Mouse (Mus musculus): ENCODE results near the gene Slc37a3. TPM values are rescaled to one million over a fixed set of nuclear protein-coding genes. Genes with fewer than 3 reads are reported as not detected.
A peak's percentile ranks its signal among the peaks of the same experiment; 100 is the strongest.

The Slc37a3 gene
- total RNA-seq, 1 experiment = 45.2 TPM

DNA sequence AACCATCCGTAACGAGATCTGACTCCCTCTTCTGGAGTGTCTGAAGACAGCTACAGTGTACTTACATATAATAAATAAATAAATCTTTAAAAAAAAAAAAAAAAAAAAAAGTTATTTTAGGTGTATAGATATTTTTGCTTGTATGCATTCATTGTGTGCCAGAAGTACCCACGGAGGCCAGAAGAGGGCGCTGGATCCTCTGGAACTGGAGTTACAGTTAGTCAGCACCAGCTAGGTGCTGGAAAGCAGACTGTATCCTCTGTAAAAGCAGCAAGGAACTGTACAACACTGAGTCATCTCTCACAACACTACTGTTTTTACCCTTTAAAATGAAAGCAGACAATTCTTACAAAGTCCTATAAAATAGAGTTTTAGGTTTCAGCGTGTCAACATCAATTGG, 38.3 kb upstream of the Slc37a3 start:
- DNase-seq (ENCODE audit: low read depth, low spot score) = peak; percentile 80
- Histone ChIP-seq H3K9ac (ENCODE audit: insufficient read depth, low read depth, low read length, poor library complexity, severe bottlenecking) (peak overlapping the region; percentile 26; the same call in 1 of the 2 replicates), H3K9me3 (ENCODE audit: control insufficient read depth, insufficient read depth, low read depth, low read length) (no peaks in the 10 kb centered on the region)

GRCm38 (mm10) chr6:39414106-39414505, 36.6 kb upstream of the Slc37a3 start:
- Histone ChIP-seq H3K9ac (ENCODE audit: insufficient read depth, low read depth, low read length, poor library complexity, severe bottlenecking) (peak overlapping the region; percentile 26; the same call in 1 of the 2 replicates), H3K36me3 (ENCODE audit: control insufficient read depth, insufficient read depth, low read length, poor library complexity, severe bottlenecking) (peaks cover 40% of the 10 kb centered on the region), H3K4me3 (ENCODE audit: insufficient read depth in 1 of 2, low read depth in 1 of 2, low read length in 2 of 2, poor library complexity in 1 of 2, severe bottlenecking in 1 of 2) (peak overlapping the region; percentile 9 to 61; a peak in 3 of 4 replicates), H3K27ac (ENCODE audit: insufficient read depth, low read depth, low read length, poor library complexity, severe bottlenecking) (peak overlapping the region; percentile 68; the same call in 1 of the 2 replicates), H3K4me1 (ENCODE audit: control insufficient read depth in 2 of 2, insufficient read depth in 2 of 2, low read length in 2 of 2, poor library complexity in 1 of 2) (peaks cover 7 to 9% of the 10 kb centered on the region in 2 experiments; a peak in 3 of 4 replicates), H3K9me3 (ENCODE audit: control insufficient read depth, insufficient read depth, low read depth, low read length) (no peaks in the 10 kb centered on the region)
- no peak for DNase-seq (ENCODE audit: low read depth, low spot score)
- TF ChIP-seq HCFC1 (IDR thresholded peaks at IDR 0.05; ENCODE audit: borderline replicate concordance, insufficient read depth, low read length) = no peak
- TF ChIP-seq ZNF384 (IDR thresholded peaks at IDR 0.05; ENCODE audit: low read depth, low read length) = no peak
- TF ChIP-seq CHD2 (IDR thresholded peaks at IDR 0.05; ENCODE audit: low read depth, low read length) = no peak
- TF ChIP-seq ZC3H11A (IDR thresholded peaks at IDR 0.05; ENCODE audit: borderline replicate concordance, low read depth, low read length) = no peak
- TF ChIP-seq MAFK (IDR thresholded peaks at IDR 0.05; ENCODE audit: insufficient read depth, low read depth, low read length) = no peak
- in situ Hi-C loops (cut with MboI; ENCODE audit: low sequenced_read_pairs in 2 of 2, unreplicated experiment in 2 of 2) = no loop called here

More for the DNA sequence above, 38.3 kb upstream of the Slc37a3 start:
- Histone ChIP-seq H3K4me3 (ENCODE audit: insufficient read depth in 1 of 2, low read depth in 1 of 2, low read length in 2 of 2, poor library complexity in 1 of 2, severe bottlenecking in 1 of 2) (peak overlapping the region; percentile 21 to 71), H3K36me3 (ENCODE audit: control insufficient read depth, insufficient read depth, low read length, poor library complexity, severe bottlenecking) (peaks cover 27% of the 10 kb centered on the region), H3K27ac (ENCODE audit: insufficient read depth, low read depth, low read length, poor library complexity, severe bottlenecking) (peak overlapping the region; percentile 71; the same call in 1 of the 2 replicates), H3K4me1 (ENCODE audit: control insufficient read depth in 2 of 2, insufficient read depth in 2 of 2, low read length in 2 of 2, poor library complexity in 1 of 2) (peaks cover 0 to 5% of the 10 kb centered on the region in 2 experiments; a peak in 2 of 4 replicates)
- TF ChIP-seq CHD2 (IDR thresholded peaks at IDR 0.05; ENCODE audit: low read depth, low read length) = 0 out of 2 replicates have a peak, but pooled peaks have one; percentile 22
- TF ChIP-seq ZC3H11A (IDR thresholded peaks at IDR 0.05; ENCODE audit: borderline replicate concordance, low read depth, low read length) = peak; percentile 53; the same call in 1 of the 2 replicates
- TF ChIP-seq ZNF384 (IDR thresholded peaks at IDR 0.05; ENCODE audit: low read depth, low read length) = peak; percentile 91
- TF ChIP-seq HCFC1 (IDR thresholded peaks at IDR 0.05; ENCODE audit: borderline replicate concordance, insufficient read depth, low read length) = no peak
- TF ChIP-seq MAFK (IDR thresholded peaks at IDR 0.05; ENCODE audit: insufficient read depth, low read depth, low read length) = peak; percentile 76
- in situ Hi-C loops (cut with MboI; ENCODE audit: low sequenced_read_pairs in 2 of 2, unreplicated experiment in 2 of 2) = no loop called here

GRCm38 (mm10) chr6:39406480-39406879, 29.0 kb upstream of the Slc37a3 start:
- H3K27ac ChIP-seq (ENCODE audit: insufficient read depth, low read depth, low read length, poor library complexity, severe bottlenecking) = no peak overlapping the region
- no peak for DNase-seq (ENCODE audit: low read depth, low spot score)
- in situ Hi-C loops (cut with MboI; ENCODE audit: low sequenced_read_pairs in 2 of 2, unreplicated experiment in 2 of 2) = no loop called here
- H3K9ac ChIP-seq (ENCODE audit: insufficient read depth, low read depth, low read length, poor library complexity, severe bottlenecking) = no peak overlapping the region
- TF ChIP-seq ZNF384 (IDR thresholded peaks at IDR 0.05; ENCODE audit: low read depth, low read length) (no peak), MAFK (IDR thresholded peaks at IDR 0.05; ENCODE audit: insufficient read depth, low read depth, low read length) (no peak), CHD2 (IDR thresholded peaks at IDR 0.05; ENCODE audit: low read depth, low read length) (no peak), ZC3H11A (IDR thresholded peaks at IDR 0.05; ENCODE audit: borderline replicate concordance, low read depth, low read length) (no peak), HCFC1 (IDR thresholded peaks at IDR 0.05; ENCODE audit: borderline replicate concordance, insufficient read depth, low read length) (no peak)
- peaks cover 7 to 8% of the 10 kb centered on the region in 2 experiments for H3K4me1 ChIP-seq (ENCODE audit: control insufficient read depth in 2 of 2, insufficient read depth in 2 of 2, low read length in 2 of 2, poor library complexity in 1 of 2)
- H3K4me3 ChIP-seq (ENCODE audit: insufficient read depth in 1 of 2, low read depth in 1 of 2, low read length in 2 of 2, poor library complexity in 1 of 2, severe bottlenecking in 1 of 2) = no peak overlapping the region
- H3K9me3 ChIP-seq (ENCODE audit: control insufficient read depth, insufficient read depth, low read depth, low read length) = no peaks in the 10 kb centered on the region
- H3K36me3 ChIP-seq (ENCODE audit: control insufficient read depth, insufficient read depth, low read length, poor library complexity, severe bottlenecking) = peaks cover 71% of the 10 kb centered on the region

DNA sequence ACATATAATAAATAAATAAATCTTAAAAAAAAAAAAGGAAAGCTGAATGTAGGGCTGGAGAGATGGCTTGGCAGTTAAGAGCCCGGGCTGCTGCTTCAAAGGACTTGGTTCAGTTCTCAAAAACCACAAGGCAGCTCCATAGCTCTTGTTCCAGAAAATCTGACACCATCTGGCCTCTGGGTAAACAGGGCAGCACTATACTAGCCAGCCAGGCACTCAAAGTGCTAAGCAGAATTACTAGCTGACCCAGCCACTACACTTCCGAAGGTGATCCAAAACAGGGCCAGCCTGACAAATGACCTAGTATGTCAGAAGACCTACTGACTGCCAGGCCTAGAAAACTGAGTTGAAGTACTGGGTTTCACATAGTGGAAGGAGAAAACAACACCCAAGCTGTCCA, 25.7 kb upstream of the Slc37a3 start:
- no peak overlapping the region for H3K27ac ChIP-seq (ENCODE audit: insufficient read depth, low read depth, low read length, poor library complexity, severe bottlenecking)
- H3K9me3 ChIP-seq (ENCODE audit: control insufficient read depth, insufficient read depth, low read depth, low read length) = no peaks in the 10 kb centered on the region
- H3K9ac ChIP-seq (ENCODE audit: insufficient read depth, low read depth, low read length, poor library complexity, severe bottlenecking) = no peak overlapping the region
- in situ Hi-C loops (cut with MboI; ENCODE audit: low sequenced_read_pairs in 2 of 2, unreplicated experiment in 2 of 2) = no loop called here
- TF ChIP-seq HCFC1 (IDR thresholded peaks at IDR 0.05; ENCODE audit: borderline replicate concordance, insufficient read depth, low read length) = no peak
- no peak for TF ChIP-seq CHD2 (IDR thresholded peaks at IDR 0.05; ENCODE audit: low read depth, low read length)
- no peak for TF ChIP-seq MAFK (IDR thresholded peaks at IDR 0.05; ENCODE audit: insufficient read depth, low read depth, low read length)
- TF ChIP-seq ZC3H11A (IDR thresholded peaks at IDR 0.05; ENCODE audit: borderline replicate concordance, low read depth, low read length) = no peak
- TF ChIP-seq ZNF384 (IDR thresholded peaks at IDR 0.05; ENCODE audit: low read depth, low read length) = no peak
- H3K4me1 ChIP-seq (ENCODE audit: control insufficient read depth in 2 of 2, insufficient read depth in 2 of 2, low read length in 2 of 2, poor library complexity in 1 of 2) = peaks cover 9 to 11% of the 10 kb centered on the region in 2 experiments
- no peak overlapping the region for H3K4me3 ChIP-seq (ENCODE audit: insufficient read depth in 1 of 2, low read depth in 1 of 2, low read length in 2 of 2, poor library complexity in 1 of 2, severe bottlenecking in 1 of 2)
- peaks cover 77% of the 10 kb centered on the region for H3K36me3 ChIP-seq (ENCODE audit: control insufficient read depth, insufficient read depth, low read length, poor library complexity, severe bottlenecking)
- DNase-seq (ENCODE audit: low read depth, low spot score) = no peak
